Mouse (Mus musculus) granulocyte monocyte progenitor cell, adult 5-6 weeks (primary cell): ENCODE measurements around the gene Olfr354. TPM values are rescaled to one million over a fixed set of nuclear protein-coding genes. Genes with fewer than 3 reads are reported as not detected.

Source experiments
- ATAC-seq: replicated peaks from 2 replicates; pipeline ENCODE4 v1.8.0; 2016; ENCODE audit warnings: mild to moderate bottlenecking, moderate TSS enrichment, inconsistent platforms; ENCODE audit not compliant: poor library complexity, severe bottlenecking
- total RNA-seq, 2 experiments: library from RNA; stranded (forward) in 1 of 2; stranded (reverse) in 1 of 2; fragments of 200-712, 200-1000 nt in 1 of 2; fragments of >200 nt in 1 of 2; fragmentation: Nextera tagmentation in 1 of 2; gene quantifications; 2 replicates each; pipeline ENCODE4 v1.2.3; 2014 to 2017

The Olfr354 gene
- total RNA-seq (2014; fragmentation: Nextera tagmentation) (not detected in 2 replicates), total RNA-seq (2017) (not detected in 2 replicates)

GRCm38 (mm10) chr2:36905380-36905779 is at the start of gene Olfr354:
Gene Olfr354, plus strand, starts transcription at chr2:36905680.
- ATAC-seq, result no peak

GRCm38 (mm10) chr2:36862560-36862959 is 42.9 kb upstream of the Olfr354 start, which contains the start of gene Olfr351:
Gene Olfr351, minus strand, starts transcription at chr2:36862660.
- ATAC-seq, result no peak

- ATAC-seq, result no peak
These were observed 37.3 kb upstream of the Olfr354 start, which contains the start of gene Olfr352 for GRCm38 (mm10) chr2:36868160-36868559. Gene Olfr352, plus strand, starts transcription at chr2:36868460.

- ATAC-seq, result no peak
These were observed 12.6 kb upstream of the Olfr354 start, which contains the start of gene Olfr353 for GRCm38 (mm10) chr2:36892836-36893235. Gene Olfr353, minus strand, starts transcription at chr2:36892936.

- no peak for ATAC-seq
These were observed 8.4 kb upstream of the Olfr354 start for GRCm38 (mm10) chr2:36897114-36897513.

- no peak for ATAC-seq
These were observed 23.3 kb downstream of the Olfr354 start, which contains the start of gene Olfr355 for GRCm38 (mm10) chr2:36928797-36929196. Gene Olfr355, minus strand, starts transcription at chr2:36928897.

GRCm38 (mm10) chr2:36936821-36937220 is 31.3 kb downstream of the Olfr354 start, which contains the start of gene Olfr356:
Gene Olfr356, plus strand, starts transcription at chr2:36937121.
- no peak for ATAC-seq

Other genes starting within 250 kb of the Olfr354 start
- not detected in 2 replicates for gene Olfr346, start 219.9 kb upstream of the Olfr354 start, total RNA-seq (2014; fragmentation: Nextera tagmentation)
- not detected in 2 replicates for gene Olfr346, start 219.9 kb upstream of the Olfr354 start, total RNA-seq (2017)
- gene Olfr347, start 173.8 kb upstream of the Olfr354 start, total RNA-seq (2014; fragmentation: Nextera tagmentation), result not detected in 2 replicates
- gene Olfr347, start 173.8 kb upstream of the Olfr354 start, total RNA-seq (2017), result not detected in 2 replicates
- gene Olfr348, start 121.4 kb upstream of the Olfr354 start, total RNA-seq (2014; fragmentation: Nextera tagmentation), result not detected in 2 replicates
- gene Olfr348, start 121.4 kb upstream of the Olfr354 start, total RNA-seq (2017), result not detected in 2 replicates
- gene Olfr50, start 115.1 kb upstream of the Olfr354 start, total RNA-seq (2014; fragmentation: Nextera tagmentation), result not detected in 2 replicates
- not detected in 2 replicates for gene Olfr50, start 115.1 kb upstream of the Olfr354 start, total RNA-seq (2017)
- not detected in 2 replicates for gene Olfr3, start 88.6 kb upstream of the Olfr354 start, total RNA-seq (2014; fragmentation: Nextera tagmentation)
- gene Olfr3, start 88.6 kb upstream of the Olfr354 start, total RNA-seq (2017), result not detected in 2 replicates
- not detected in 2 replicates for gene Olfr350, start 59.4 kb upstream of the Olfr354 start, total RNA-seq (2014; fragmentation: Nextera tagmentation)
- gene Olfr350, start 59.4 kb upstream of the Olfr354 start, total RNA-seq (2017), result not detected in 2 replicates
- gene Olfr351, start 43.0 kb upstream of the Olfr354 start, total RNA-seq (2014; fragmentation: Nextera tagmentation), result not detected in 2 replicates
- gene Olfr351, start 43.0 kb upstream of the Olfr354 start, total RNA-seq (2017), result not detected in 2 replicates
- gene Olfr352, start 37.2 kb upstream of the Olfr354 start, total RNA-seq (2014; fragmentation: Nextera tagmentation), result not detected in 2 replicates
- gene Olfr352, start 37.2 kb upstream of the Olfr354 start, total RNA-seq (2017), result not detected in 2 replicates
- not detected in 2 replicates for gene Olfr353, start 12.7 kb upstream of the Olfr354 start, total RNA-seq (2014; fragmentation: Nextera tagmentation)
- not detected in 2 replicates for gene Olfr353, start 12.7 kb upstream of the Olfr354 start, total RNA-seq (2017)
- not detected in 2 replicates for gene Olfr355, start 23.2 kb downstream of the Olfr354 start, total RNA-seq (2014; fragmentation: Nextera tagmentation)
- not detected in 2 replicates for gene Olfr355, start 23.2 kb downstream of the Olfr354 start, total RNA-seq (2017)
- not detected in 2 replicates for gene Olfr356, start 31.4 kb downstream of the Olfr354 start, total RNA-seq (2014; fragmentation: Nextera tagmentation)
- gene Olfr356, start 31.4 kb downstream of the Olfr354 start, total RNA-seq (2017), result not detected in 2 replicates
- gene Olfr357, start 88.1 kb downstream of the Olfr354 start, total RNA-seq (2014; fragmentation: Nextera tagmentation), result not detected in 2 replicates
- not detected in 2 replicates for gene Olfr357, start 88.1 kb downstream of the Olfr354 start, total RNA-seq (2017)
- gene Olfr358, start 103.7 kb downstream of the Olfr354 start, total RNA-seq (2014; fragmentation: Nextera tagmentation), result not detected in 2 replicates
- gene Olfr358, start 103.7 kb downstream of the Olfr354 start, total RNA-seq (2017), result not detected in 2 replicates
- not detected in 2 replicates for gene Olfr360, start 160.1 kb downstream of the Olfr354 start, total RNA-seq (2014; fragmentation: Nextera tagmentation)
- not detected in 2 replicates for gene Olfr360, start 160.1 kb downstream of the Olfr354 start, total RNA-seq (2017)
- not detected in 2 replicates for gene Olfr361, start 183.6 kb downstream of the Olfr354 start, total RNA-seq (2014; fragmentation: Nextera tagmentation)
- gene Olfr361, start 183.6 kb downstream of the Olfr354 start, total RNA-seq (2017), result not detected in 2 replicates
- gene Olfr362, start 212.2 kb downstream of the Olfr354 start, total RNA-seq (2014; fragmentation: Nextera tagmentation), result not detected in 2 replicates
- not detected in 2 replicates for gene Olfr362, start 212.2 kb downstream of the Olfr354 start, total RNA-seq (2017)
- gene Olfr364-ps1, start 233.6 kb downstream of the Olfr354 start, total RNA-seq (2014; fragmentation: Nextera tagmentation), result not detected in 2 replicates
- gene Olfr364-ps1, start 233.6 kb downstream of the Olfr354 start, total RNA-seq (2017), result not detected in 2 replicates